Mouse (Mus musculus): Measurements from ENCODE around the gene Rbp4. TPM values are rescaled to one million over a fixed set of nuclear protein-coding genes. Genes with fewer than 3 reads are reported as not detected.

The Rbp4 gene
- polyA plus RNA-seq, 1 experiment from 2014 or later: 7,568 TPM

DNA sequence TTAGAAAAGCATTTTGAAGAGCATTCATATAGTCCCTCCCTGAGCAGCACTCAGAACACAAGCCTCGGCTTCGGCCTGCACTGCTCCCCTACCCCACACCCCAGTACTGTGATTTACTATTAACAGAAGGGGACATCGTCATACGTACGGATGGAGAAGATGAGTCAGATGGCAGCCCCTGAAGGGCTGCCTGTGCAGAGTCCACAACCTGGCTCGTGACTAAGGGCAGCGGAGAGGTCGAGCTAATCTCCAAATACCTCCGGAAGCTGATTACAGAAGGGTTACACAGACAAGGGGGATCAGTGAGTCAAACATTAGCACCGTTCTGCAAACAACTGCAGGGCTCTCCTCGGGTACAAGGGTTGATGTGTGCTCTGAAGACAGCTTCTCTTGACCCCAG lies 8.9 kb upstream of the Rbp4 start:
- TF ChIP-seq EP300 (IDR thresholded peaks at IDR 0.05; ENCODE audit: low read depth): peak; percentile 73; the same call in 1 of the 2 replicates
- TF ChIP-seq CTCF (IDR thresholded peaks at IDR 0.05; ENCODE audit: low read depth): no peak
- Histone ChIP-seq H3K9ac (replicated peaks) (no peak overlapping the region), H3K27me3 (ENCODE audit: insufficient read depth, low read length) (no peaks in the 10 kb centered on the region), H3K4me2 (ENCODE audit: low read depth, low read length) (peak overlapping the region; percentile 33), H3K4me3 (ENCODE audit: low read depth, low read length) (no peak overlapping the region), H3K36me3 (replicated peaks; ENCODE audit: insufficient read depth, low read length) (no peaks in the 10 kb centered on the region), H3K27ac (ENCODE audit: low read depth) (peak overlapping the region; percentile 76), H3K9me3 (ENCODE audit: low read length) (no peaks in the 10 kb centered on the region), H3K4me1 (ENCODE audit: insufficient read depth) (peaks cover 8% of the 10 kb centered on the region)
- DNase-seq (peak; percentile 42), ATAC-seq (peak; percentile 90)
- 42% methylated on average over 11 of the region's 11 CpGs for WGBS (ENCODE audit: insufficient replicate concordance)

GRCm38 (mm10) chr19:38132481-38132880 lies 7.4 kb upstream of the Rbp4 start, which contains the start of gene Pde6c:
TSS of gene Pde6c (plus strand) at chr19:38132781.
- Histone ChIP-seq H3K9ac (replicated peaks) (no peak within 1 kb of the TSS), H3K36me3 (replicated peaks; ENCODE audit: insufficient read depth, low read length) (no peaks in the 10 kb centered on the region), H3K4me1 (ENCODE audit: insufficient read depth) (peaks cover 8% of the 10 kb centered on the region), H3K27me3 (ENCODE audit: insufficient read depth, low read length) (no peaks in the 10 kb centered on the region), H3K27ac (ENCODE audit: low read depth) (peak within 1 kb of the TSS; percentile 76), H3K4me2 (ENCODE audit: low read depth, low read length) (peak within 1 kb of the TSS; percentile 33; the same call in 1 of the 2 replicates), H3K4me3 (ENCODE audit: low read depth, low read length) (no peak within 1 kb of the TSS), H3K9me3 (ENCODE audit: low read length) (no peaks in the 10 kb centered on the region)
- WGBS (ENCODE audit: insufficient replicate concordance): 69% methylated on average over 6 of the region's 6 CpGs
- no peak for DNase-seq
- ATAC-seq: no peak
- TF ChIP-seq CTCF (IDR thresholded peaks at IDR 0.05; ENCODE audit: low read depth): no peak
- no peak for TF ChIP-seq EP300 (IDR thresholded peaks at IDR 0.05; ENCODE audit: low read depth)

GRCm38 (mm10) chr19:38126656-38127055 lies 1.6 kb upstream of the Rbp4 start:
- 47% methylated on average over 8 of the region's 8 CpGs for WGBS (ENCODE audit: insufficient replicate concordance)
- Histone ChIP-seq H3K27me3 (ENCODE audit: insufficient read depth, low read length) (peaks cover 10% of the 10 kb centered on the region; the same call in 1 of the 2 replicates), H3K4me1 (ENCODE audit: insufficient read depth) (peaks cover 3% of the 10 kb centered on the region; the same call in 1 of the 2 replicates), H3K36me3 (replicated peaks; ENCODE audit: insufficient read depth, low read length) (no peaks in the 10 kb centered on the region), H3K27ac (ENCODE audit: low read depth) (peak overlapping the region; percentile 24; the same call in 1 of the 2 replicates), H3K9me3 (ENCODE audit: low read length) (no peaks in the 10 kb centered on the region), H3K9ac (replicated peaks) (no peak overlapping the region), H3K4me2 (ENCODE audit: low read depth, low read length) (no peak overlapping the region), H3K4me3 (ENCODE audit: low read depth, low read length) (no peak overlapping the region)
- no peak for DNase-seq
- TF ChIP-seq CTCF (IDR thresholded peaks at IDR 0.05; ENCODE audit: low read depth) (no peak), EP300 (IDR thresholded peaks at IDR 0.05; ENCODE audit: low read depth) (no peak)
- ATAC-seq: no peak

- peaks cover 3% of the 10 kb centered on the region; the same call in 1 of the 2 replicates for H3K4me1 ChIP-seq (ENCODE audit: insufficient read depth)
- ATAC-seq (peak; percentile 78), DNase-seq (peak; percentile 86)
- H3K9me3 ChIP-seq (ENCODE audit: low read length): no peaks in the 10 kb centered on the region
- WGBS (ENCODE audit: insufficient replicate concordance): 2% methylated on average over 59 of the region's 77 CpGs
- TF ChIP-seq CTCF (IDR thresholded peaks at IDR 0.05; ENCODE audit: low read depth) (no peak), EP300 (IDR thresholded peaks at IDR 0.05; ENCODE audit: low read depth) (no peak)
- no peaks in the 10 kb centered on the region for H3K36me3 ChIP-seq (replicated peaks; ENCODE audit: insufficient read depth, low read length)
- peak overlapping the region; percentile 69 for H3K4me2 ChIP-seq (ENCODE audit: low read depth, low read length)
- peak overlapping the region; percentile 100 for H3K27ac ChIP-seq (ENCODE audit: low read depth)
- peak overlapping the region; percentile 46 for H3K4me3 ChIP-seq (ENCODE audit: low read depth, low read length)
- peaks cover 10% of the 10 kb centered on the region; the same call in 1 of the 2 replicates for H3K27me3 ChIP-seq (ENCODE audit: insufficient read depth, low read length)
- H3K9ac ChIP-seq (replicated peaks): peak overlapping the region; percentile 71
Observed at GRCm38 (mm10) chr19:38124401-38125218, 471 bp downstream of the Rbp4 start.

DNA sequence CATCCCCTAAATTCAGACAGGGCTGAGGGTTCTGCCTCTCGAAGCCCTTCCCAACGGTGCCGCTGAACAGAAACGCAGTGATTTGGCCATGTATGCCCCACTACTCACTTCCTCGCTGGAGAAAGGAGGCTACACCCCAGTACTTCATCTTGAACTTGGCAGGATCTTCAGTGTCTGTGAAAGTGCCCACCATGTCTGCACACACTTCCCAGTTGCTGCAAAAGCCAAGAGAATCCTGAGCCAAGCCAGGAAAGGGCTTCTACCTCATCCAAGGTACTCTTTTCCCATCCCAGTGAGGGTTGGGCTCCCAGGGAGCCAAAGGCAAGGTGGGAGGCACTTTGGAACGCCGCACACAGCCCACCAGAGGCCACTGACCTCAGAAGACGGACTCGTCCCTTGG lies 1.2 kb downstream of the Rbp4 start:
- H3K9ac ChIP-seq (replicated peaks): peak overlapping the region; percentile 71
- 15% methylated on average over 9 of the region's 9 CpGs for WGBS (ENCODE audit: insufficient replicate concordance)
- ATAC-seq (no peak), DNase-seq (no peak)
- H3K4me1 ChIP-seq (ENCODE audit: insufficient read depth): peaks cover 3% of the 10 kb centered on the region; the same call in 1 of the 2 replicates
- peak overlapping the region; percentile 100 for H3K27ac ChIP-seq (ENCODE audit: low read depth)
- H3K4me3 ChIP-seq (ENCODE audit: low read depth, low read length): peak overlapping the region; percentile 46
- TF ChIP-seq EP300 (IDR thresholded peaks at IDR 0.05; ENCODE audit: low read depth) (no peak), CTCF (IDR thresholded peaks at IDR 0.05; ENCODE audit: low read depth) (no peak)
- peak overlapping the region; percentile 69 for H3K4me2 ChIP-seq (ENCODE audit: low read depth, low read length)
- peaks cover 10% of the 10 kb centered on the region; the same call in 1 of the 2 replicates for H3K27me3 ChIP-seq (ENCODE audit: insufficient read depth, low read length)
- H3K36me3 ChIP-seq (replicated peaks; ENCODE audit: insufficient read depth, low read length): no peaks in the 10 kb centered on the region
- no peaks in the 10 kb centered on the region for H3K9me3 ChIP-seq (ENCODE audit: low read length)

DNA sequence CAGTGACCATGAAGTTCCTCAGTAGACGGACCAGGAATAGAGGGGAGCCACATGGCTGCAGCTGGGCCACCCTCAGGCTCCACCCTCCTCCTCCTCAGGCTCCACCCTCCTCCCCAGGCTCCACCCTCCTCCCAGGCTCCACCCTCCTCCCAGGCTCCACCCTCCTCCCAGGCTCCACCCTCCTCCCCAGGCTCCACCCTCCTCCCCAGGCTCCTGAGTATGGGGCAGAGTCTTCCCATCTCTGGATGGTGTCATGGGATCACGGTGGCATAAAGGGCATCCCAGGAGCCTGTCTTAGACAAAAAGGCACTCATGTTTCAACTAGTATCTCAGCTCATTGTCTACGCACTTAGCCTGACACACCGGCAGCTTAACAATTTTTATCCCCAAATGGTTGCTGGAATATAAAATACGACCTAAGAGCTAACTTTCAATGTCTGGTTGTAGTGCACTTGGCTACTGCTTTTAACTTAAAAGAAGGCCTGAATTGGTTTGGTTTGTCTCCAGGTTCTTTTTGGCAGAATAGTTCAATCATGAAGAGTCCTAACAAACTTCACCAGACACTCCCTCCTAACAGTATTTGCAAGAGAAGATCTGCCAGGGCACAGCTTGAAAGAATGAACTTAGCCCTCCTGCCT lies 4.8 kb downstream of the Rbp4 start:
- DNase-seq (peak; percentile 63), ATAC-seq (peak; percentile 49)
- Histone ChIP-seq H3K36me3 (replicated peaks; ENCODE audit: insufficient read depth, low read length) (peaks cover 3% of the 10 kb centered on the region), H3K4me3 (ENCODE audit: low read depth, low read length) (0 out of 2 replicates have a peak overlapping the region, but pooled peaks have one; percentile 9), H3K27me3 (ENCODE audit: insufficient read depth, low read length) (peaks cover 10% of the 10 kb centered on the region; the same call in 1 of the 2 replicates), H3K27ac (ENCODE audit: low read depth) (peak overlapping the region; percentile 100), H3K4me2 (ENCODE audit: low read depth, low read length) (peak overlapping the region; percentile 69), H3K9me3 (ENCODE audit: low read length) (no peaks in the 10 kb centered on the region), H3K9ac (replicated peaks) (no peak overlapping the region), H3K4me1 (ENCODE audit: insufficient read depth) (no peaks in the 10 kb centered on the region)
- 70% methylated on average over 5 of the region's 5 CpGs for WGBS (ENCODE audit: insufficient replicate concordance)
- TF ChIP-seq CTCF (IDR thresholded peaks at IDR 0.05; ENCODE audit: low read depth) (no peak), EP300 (IDR thresholded peaks at IDR 0.05; ENCODE audit: low read depth) (no peak)

All from liver, postnatal 0 days (tissue).